Mouse (Mus musculus): ENCODE measurements at regions not wholly inside any gene's neighbourhood (a gene's known extent, or its start where the extent isn't known, plus 50 kb on each side); places are given as distances from the start of the nearest gene placed in this dataset.

- no peak for TF ChIP-seq CTCF (IDR thresholded peaks at IDR 0.05; ENCODE audit: borderline replicate concordance, insufficient read depth, low read depth, low read length)
- TF ChIP-seq POLR2A (IDR thresholded peaks at IDR 0.05; ENCODE audit: borderline replicate concordance, insufficient read depth, low read length): no peak
These were observed 103.8 kb downstream of the Olig3 start for GRCm38 (mm10) chr10:19460164-19460563.

Data from cerebellum, adult 2 months (tissue).